Mouse (Mus musculus): ENCODE measurements around the gene Dusp28. TPM values are rescaled to one million over a fixed set of nuclear protein-coding genes. Genes with fewer than 3 reads are reported as not detected.

The Dusp28 gene
- 9.6 and 10.8 TPM in 2 replicates for polyA plus RNA-seq (2016; fragmentation: Nextera tagmentation; extraction: Ambion mirVana)

DNA sequence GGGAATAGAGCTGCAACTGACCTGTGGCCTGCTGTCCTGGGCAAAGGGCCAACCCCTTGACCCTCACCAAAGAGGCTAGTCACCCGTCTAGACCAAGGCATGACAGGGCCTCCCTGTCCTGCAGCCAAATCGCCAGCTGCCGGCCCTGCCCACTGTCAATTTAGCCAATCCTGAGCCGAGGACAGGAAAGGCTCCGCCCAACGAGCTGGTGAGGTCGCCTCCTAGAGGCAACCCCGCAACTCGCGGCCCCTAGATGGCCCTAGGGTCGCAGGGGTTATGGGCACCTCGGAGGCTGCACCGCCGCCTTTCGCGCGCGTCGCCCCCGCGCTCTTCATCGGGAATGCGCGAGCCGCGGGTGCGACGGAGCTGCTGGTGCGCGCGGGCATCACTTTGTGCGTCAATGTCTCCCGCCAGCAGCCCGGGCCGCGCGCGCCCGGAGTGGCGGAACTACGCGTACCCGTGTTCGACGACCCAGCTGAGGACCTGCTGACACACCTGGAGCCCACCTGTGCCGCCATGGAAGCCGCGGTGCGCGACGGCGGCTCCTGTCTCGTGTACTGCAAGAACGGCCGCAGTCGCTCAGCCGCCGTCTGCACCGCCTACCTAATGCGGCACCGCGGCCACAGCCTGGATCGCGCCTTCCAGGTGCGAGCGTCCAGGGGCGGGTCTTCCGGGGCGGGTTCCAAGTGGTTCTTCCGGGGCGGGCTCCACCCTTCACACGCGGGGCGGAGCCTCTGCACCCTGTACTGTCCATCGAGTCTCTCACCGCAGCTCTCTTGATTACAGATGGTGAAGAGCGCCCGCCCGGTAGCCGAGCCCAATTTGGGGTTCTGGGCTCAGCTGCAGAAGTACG is at the start of gene Dusp28:
Dusp28 (plus strand) TSS at position 203 of the 853 bp plus-strand sequence.
- WGBS, result under 1% methylated on average over 81 of the region's 81 CpGs
- Histone ChIP-seq H3K9me3 (no peaks in the 10 kb centered on the region), H3K4me3 (replicated peaks) (peak within 1 kb of the TSS; percentile 76), H3K27ac (peak within 1 kb of the TSS; percentile 92), H3K4me2 (peak within 1 kb of the TSS; percentile 73), H3K36me3 (no peaks in the 10 kb centered on the region), H3K9ac (replicated peaks) (peak within 1 kb of the TSS; percentile 72), H3K27me3 (peaks cover 2% of the 10 kb centered on the region; the same call in 1 of the 2 replicates), H3K4me1 (replicated peaks) (peaks cover 38% of the 10 kb centered on the region)
- ATAC-seq (ENCODE audit: insufficient number of reproducible peaks, insufficient read depth, low FRiP score, low TSS enrichment, low read depth), result peak; percentile 84

DNA sequence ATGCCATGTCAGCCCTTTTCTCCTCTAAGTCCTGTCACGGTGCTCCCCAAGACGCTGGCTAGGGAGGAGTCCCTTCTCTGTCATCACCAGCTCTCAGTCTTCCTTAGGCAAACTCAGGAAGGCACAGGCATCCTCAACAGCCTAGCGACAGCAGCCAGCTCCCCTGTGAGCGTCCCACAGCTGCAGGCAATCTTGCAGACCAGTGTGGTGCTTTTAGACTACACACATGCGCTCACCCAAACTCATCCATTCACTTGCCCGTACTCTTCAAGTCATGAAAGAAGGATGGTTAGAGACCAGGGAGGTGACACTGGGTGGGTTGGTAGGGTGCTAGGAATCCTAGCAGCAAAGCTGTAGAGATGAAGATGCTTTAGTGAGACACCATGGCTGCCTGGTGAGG is 45.3 kb upstream of the Dusp28 start:
- H3K4me1 ChIP-seq (replicated peaks), result peaks cover 7% of the 10 kb centered on the region
- no peaks in the 10 kb centered on the region for H3K9me3 ChIP-seq
- peaks cover 40% of the 10 kb centered on the region for H3K36me3 ChIP-seq
- no peak overlapping the region for H3K4me3 ChIP-seq (replicated peaks)
- ATAC-seq (ENCODE audit: insufficient number of reproducible peaks, insufficient read depth, low FRiP score, low TSS enrichment, low read depth), result no peak
- H3K4me2 ChIP-seq, result no peak overlapping the region
- H3K9ac ChIP-seq (replicated peaks), result no peak overlapping the region
- 79% methylated on average over 6 of the region's 6 CpGs for WGBS
- H3K27me3 ChIP-seq, result no peaks in the 10 kb centered on the region
- no peak overlapping the region for H3K27ac ChIP-seq

DNA sequence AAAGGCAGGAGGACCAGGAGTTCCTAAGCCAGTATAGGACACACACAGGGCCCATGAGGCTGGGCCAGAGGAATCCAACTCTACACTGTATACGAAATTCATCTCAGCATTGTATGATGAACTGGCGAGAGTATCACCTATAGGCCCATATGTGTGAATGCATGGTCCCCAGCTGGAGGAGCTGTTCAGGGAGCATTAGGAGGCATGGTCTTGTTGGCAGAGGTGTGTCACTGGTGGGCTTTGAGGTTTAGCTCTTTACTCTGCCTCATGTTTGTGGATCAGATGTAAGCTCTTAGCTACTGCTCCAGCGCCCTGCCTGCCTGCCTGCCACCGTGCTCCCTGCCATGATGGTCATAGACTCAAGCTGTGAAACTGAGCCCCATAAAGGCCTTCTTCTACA is 43.5 kb upstream of the Dusp28 start:
- no peak overlapping the region for H3K27ac ChIP-seq
- H3K27me3 ChIP-seq, result no peaks in the 10 kb centered on the region
- 75% methylated on average over 4 of the region's 4 CpGs for WGBS
- ATAC-seq (ENCODE audit: insufficient number of reproducible peaks, insufficient read depth, low FRiP score, low TSS enrichment, low read depth), result no peak
- no peak overlapping the region for H3K4me2 ChIP-seq
- H3K9ac ChIP-seq (replicated peaks), result no peak overlapping the region
- peaks cover 22% of the 10 kb centered on the region for H3K36me3 ChIP-seq
- no peak overlapping the region for H3K4me3 ChIP-seq (replicated peaks)
- H3K4me1 ChIP-seq (replicated peaks), result peaks cover 7% of the 10 kb centered on the region
- H3K9me3 ChIP-seq, result no peaks in the 10 kb centered on the region

DNA sequence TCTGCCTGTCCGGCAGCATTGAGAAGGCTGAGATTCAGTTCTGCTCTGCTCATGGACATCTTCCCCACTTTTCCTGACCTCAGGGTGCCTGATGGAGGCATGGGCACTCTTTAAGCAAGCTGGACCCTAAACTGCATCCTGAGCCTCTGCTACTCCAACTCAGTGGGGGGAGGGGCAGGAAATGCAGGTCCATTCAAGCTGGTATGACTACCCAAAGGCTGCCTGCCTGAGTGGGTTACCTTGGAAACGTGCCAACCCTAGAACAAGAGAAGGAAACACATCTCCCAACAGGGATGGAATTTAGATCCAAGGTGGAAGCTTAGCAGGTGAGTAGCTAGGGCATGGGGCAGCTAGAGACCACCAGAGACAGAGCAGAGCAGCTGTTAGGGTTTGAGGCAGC is 40.6 kb upstream of the Dusp28 start:
- Histone ChIP-seq H3K4me1 (replicated peaks) (peaks cover 7% of the 10 kb centered on the region), H3K36me3 (no peaks in the 10 kb centered on the region), H3K27ac (no peak overlapping the region), H3K9ac (replicated peaks) (no peak overlapping the region), H3K4me2 (no peak overlapping the region), H3K9me3 (no peaks in the 10 kb centered on the region), H3K27me3 (no peaks in the 10 kb centered on the region), H3K4me3 (replicated peaks) (no peak overlapping the region)
- ATAC-seq (ENCODE audit: insufficient number of reproducible peaks, insufficient read depth, low FRiP score, low TSS enrichment, low read depth), result no peak
- WGBS, result 65% methylated on average over 2 of the region's 2 CpGs

DNA sequence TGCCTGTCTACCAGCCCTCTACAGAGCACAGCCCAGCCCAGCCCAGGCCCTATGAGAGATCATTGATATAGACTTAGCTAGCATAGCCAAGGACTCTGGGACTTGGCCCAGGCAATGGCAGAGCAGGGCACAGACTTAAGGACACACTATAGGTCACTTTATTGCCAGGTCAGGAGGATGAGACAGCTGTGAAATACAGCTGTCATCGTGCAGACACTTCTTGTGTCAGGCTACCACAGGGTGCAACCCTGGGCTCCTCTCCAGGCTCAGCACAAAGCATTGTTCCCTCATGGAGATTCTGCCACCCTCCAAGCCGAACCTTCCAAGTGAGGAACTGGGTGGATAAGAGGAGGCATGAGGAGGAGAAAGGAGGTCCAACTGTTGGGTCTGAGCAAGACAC is 36.8 kb upstream of the Dusp28 start:
- Histone ChIP-seq H3K27me3 (peaks cover 4% of the 10 kb centered on the region; the same call in 1 of the 2 replicates), H3K27ac (no peak overlapping the region), H3K9me3 (no peaks in the 10 kb centered on the region), H3K4me1 (replicated peaks) (peaks cover 7% of the 10 kb centered on the region), H3K36me3 (no peaks in the 10 kb centered on the region), H3K9ac (replicated peaks) (no peak overlapping the region), H3K4me2 (no peak overlapping the region), H3K4me3 (replicated peaks) (no peak overlapping the region)
- ATAC-seq (ENCODE audit: insufficient number of reproducible peaks, insufficient read depth, low FRiP score, low TSS enrichment, low read depth), result no peak
- 89% methylated on average over 2 of the region's 2 CpGs for WGBS

DNA sequence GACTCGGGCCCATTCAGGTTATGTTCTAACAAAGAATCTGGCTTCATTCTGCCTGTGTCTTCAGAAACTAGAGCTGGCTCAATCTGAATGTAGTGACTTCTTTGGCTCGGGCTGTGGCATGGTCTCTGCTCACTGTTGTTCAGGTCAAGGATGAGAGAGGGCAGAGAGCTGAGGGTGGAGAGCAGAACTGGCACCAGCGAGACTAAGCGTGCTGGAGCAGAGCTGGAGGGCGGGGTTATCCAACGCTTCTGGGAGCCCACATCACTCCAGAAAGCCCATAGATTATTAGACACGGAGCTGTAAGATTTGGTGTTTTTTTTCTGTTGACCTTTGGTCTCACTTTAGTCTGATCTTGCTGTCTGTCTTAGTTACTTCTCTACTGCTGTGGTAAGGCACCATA is 34.1 kb upstream of the Dusp28 start:
- Histone ChIP-seq H3K27me3 (peaks cover 4% of the 10 kb centered on the region; the same call in 1 of the 2 replicates), H3K9ac (replicated peaks) (no peak overlapping the region), H3K27ac (no peak overlapping the region), H3K9me3 (no peaks in the 10 kb centered on the region), H3K4me3 (replicated peaks) (no peak overlapping the region), H3K4me1 (replicated peaks) (no peaks in the 10 kb centered on the region), H3K36me3 (no peaks in the 10 kb centered on the region), H3K4me2 (no peak overlapping the region)
- WGBS, result 83% methylated on average over 7 of the region's 7 CpGs
- ATAC-seq (ENCODE audit: insufficient number of reproducible peaks, insufficient read depth, low FRiP score, low TSS enrichment, low read depth), result no peak

DNA sequence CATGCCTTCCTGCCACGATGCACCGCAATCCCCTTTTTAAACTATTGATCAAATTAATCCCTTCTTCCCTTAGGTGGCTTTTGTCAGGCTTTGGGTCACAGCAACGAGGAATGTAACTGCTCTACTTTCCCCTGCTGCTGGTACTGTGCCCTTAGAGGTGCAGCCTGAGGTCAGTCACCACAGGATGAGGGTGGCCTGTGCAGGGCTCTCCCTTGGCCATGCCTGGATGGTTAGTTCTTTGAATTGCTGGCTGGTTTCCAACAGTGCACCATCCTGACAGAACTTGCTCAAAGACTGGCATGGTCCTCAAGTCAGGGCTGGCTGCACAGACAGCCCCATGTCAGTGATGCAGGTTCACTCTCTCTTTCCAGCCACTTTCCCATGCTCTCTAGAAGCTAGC is 32.8 kb upstream of the Dusp28 start:
- Histone ChIP-seq H3K4me1 (replicated peaks) (no peaks in the 10 kb centered on the region), H3K4me2 (no peak overlapping the region), H3K9me3 (no peaks in the 10 kb centered on the region), H3K27ac (no peak overlapping the region), H3K36me3 (no peaks in the 10 kb centered on the region), H3K9ac (replicated peaks) (no peak overlapping the region), H3K4me3 (replicated peaks) (no peak overlapping the region), H3K27me3 (peaks cover 4% of the 10 kb centered on the region; the same call in 1 of the 2 replicates)
- no peak for ATAC-seq (ENCODE audit: insufficient number of reproducible peaks, insufficient read depth, low FRiP score, low TSS enrichment, low read depth)
- WGBS, result 80% methylated on average over 3 of the region's 3 CpGs

DNA sequence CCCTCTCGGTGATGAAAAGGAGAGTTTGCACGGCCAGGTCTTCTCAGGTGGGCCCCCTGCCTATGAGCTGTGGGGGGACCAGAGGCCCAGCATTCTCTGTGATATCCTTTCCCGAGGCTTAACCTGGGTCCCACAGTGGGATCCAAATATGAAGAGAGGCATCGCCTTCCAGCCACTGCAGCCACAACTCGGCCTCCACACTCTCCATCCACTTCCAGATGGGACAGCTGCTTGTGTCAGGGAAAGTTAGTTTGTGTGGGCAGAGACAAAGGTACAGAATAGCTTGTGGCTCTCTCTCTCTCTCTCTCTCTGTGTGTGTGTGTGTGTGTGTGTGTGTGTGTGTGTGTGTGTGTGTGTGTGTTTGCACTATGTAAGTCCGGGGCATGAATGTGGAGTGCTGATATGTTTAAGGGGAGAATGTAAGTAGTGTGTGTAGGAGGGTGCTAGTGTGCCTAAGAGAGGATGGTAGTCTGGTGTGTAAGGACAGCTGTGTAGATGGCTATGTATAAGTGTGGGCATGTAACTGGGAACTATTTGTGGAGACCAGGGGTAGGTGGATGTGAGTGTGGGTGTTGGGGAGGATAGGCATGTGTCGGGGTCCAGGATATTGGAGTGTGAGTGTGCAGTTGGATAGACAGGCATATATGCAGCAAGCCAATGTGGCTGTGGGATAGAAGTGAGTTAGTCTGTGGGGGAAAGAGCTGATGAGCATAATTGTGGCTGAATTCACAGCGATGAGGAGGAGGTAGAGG is 31.2 kb upstream of the Dusp28 start:
- H3K9ac ChIP-seq (replicated peaks), result no peak overlapping the region
- no peaks in the 10 kb centered on the region for H3K4me1 ChIP-seq (replicated peaks)
- no peaks in the 10 kb centered on the region for H3K36me3 ChIP-seq
- no peak overlapping the region for H3K4me2 ChIP-seq
- H3K27ac ChIP-seq, result no peak overlapping the region
- H3K4me3 ChIP-seq (replicated peaks), result no peak overlapping the region
- peaks cover 4% of the 10 kb centered on the region; the same call in 1 of the 2 replicates for H3K27me3 ChIP-seq
- ATAC-seq (ENCODE audit: insufficient number of reproducible peaks, insufficient read depth, low FRiP score, low TSS enrichment, low read depth), result no peak
- no peaks in the 10 kb centered on the region for H3K9me3 ChIP-seq
- 74% methylated on average over 8 of the region's 8 CpGs for WGBS

DNA sequence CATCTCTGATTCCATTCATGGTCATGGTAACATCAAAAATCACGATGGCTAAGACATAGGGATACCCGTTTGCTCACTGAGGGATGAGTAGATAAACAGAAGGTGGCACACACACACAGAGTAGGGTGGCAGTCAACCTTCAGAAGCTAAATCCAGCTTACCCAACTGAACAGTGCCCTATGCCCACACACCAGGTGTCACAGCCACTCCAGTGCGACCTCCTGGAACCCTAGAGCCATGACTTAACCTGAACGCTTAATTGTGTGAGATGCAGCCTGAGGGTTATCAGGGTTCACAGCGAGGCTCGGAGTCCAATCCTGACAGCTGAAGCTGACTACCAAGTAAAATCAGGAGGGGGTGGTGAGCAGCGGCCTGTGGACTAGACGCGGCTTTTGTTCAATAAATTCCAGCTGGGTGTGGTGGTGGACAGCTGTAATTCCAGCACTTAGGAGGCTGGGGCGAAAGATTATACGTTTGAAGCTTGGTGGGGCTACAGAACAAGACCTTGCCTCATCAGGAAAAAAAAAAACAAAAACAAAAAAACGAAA is 29.3 kb upstream of the Dusp28 start:
- H3K9ac ChIP-seq (replicated peaks), result no peak overlapping the region

DNA sequence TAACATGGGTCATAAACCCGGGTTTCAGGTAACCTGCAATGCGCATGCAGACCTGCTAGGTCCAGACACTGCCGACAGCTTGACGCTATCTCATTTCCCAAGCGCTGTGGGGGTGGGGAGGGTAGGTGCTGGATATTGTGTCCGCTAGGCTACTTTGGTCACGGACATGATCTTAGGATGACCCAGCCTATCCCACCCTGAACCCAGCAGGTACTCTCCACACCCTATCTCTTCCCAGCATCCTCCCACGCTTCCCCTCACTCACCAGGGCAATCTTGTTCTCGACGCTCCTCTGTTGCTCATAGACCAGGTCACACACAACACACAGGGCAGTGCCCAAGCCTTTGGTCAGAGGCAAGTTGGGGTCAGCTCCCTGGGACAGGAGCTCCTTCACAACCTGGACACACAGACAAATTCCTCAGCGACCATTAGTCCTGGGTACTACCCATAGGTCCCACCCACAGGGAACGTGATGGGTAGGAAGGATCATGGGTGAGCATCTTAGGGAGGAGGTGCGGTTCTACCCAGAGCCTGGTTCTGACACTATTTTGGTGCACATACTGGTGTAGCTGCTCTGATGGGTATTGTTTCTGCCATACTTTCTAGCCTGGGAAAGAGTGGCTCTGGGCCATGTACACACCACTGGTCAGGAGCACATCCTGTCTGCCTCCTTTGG is 28.6 kb upstream of the Dusp28 start:
- Histone ChIP-seq H3K27me3 (peaks cover 4% of the 10 kb centered on the region; the same call in 1 of the 2 replicates), H3K4me3 (replicated peaks) (no peak overlapping the region), H3K4me1 (replicated peaks) (no peaks in the 10 kb centered on the region), H3K4me2 (no peak overlapping the region), H3K9me3 (no peaks in the 10 kb centered on the region), H3K27ac (no peak overlapping the region), H3K36me3 (no peaks in the 10 kb centered on the region), H3K9ac (replicated peaks) (no peak overlapping the region)
- no peak for ATAC-seq (ENCODE audit: insufficient number of reproducible peaks, insufficient read depth, low FRiP score, low TSS enrichment, low read depth)
- 78% methylated on average over 13 of the region's 13 CpGs for WGBS

More for the DNA sequence above, 29.3 kb upstream of the Dusp28 start:
- Histone ChIP-seq H3K4me3 (replicated peaks) (no peak overlapping the region), H3K27me3 (peaks cover 4% of the 10 kb centered on the region; the same call in 1 of the 2 replicates), H3K9me3 (no peaks in the 10 kb centered on the region), H3K4me2 (no peak overlapping the region), H3K4me1 (replicated peaks) (no peaks in the 10 kb centered on the region), H3K27ac (no peak overlapping the region), H3K36me3 (no peaks in the 10 kb centered on the region)
- WGBS, result 51% methylated on average over 12 of the region's 12 CpGs
- ATAC-seq (ENCODE audit: insufficient number of reproducible peaks, insufficient read depth, low FRiP score, low TSS enrichment, low read depth), result no peak

DNA sequence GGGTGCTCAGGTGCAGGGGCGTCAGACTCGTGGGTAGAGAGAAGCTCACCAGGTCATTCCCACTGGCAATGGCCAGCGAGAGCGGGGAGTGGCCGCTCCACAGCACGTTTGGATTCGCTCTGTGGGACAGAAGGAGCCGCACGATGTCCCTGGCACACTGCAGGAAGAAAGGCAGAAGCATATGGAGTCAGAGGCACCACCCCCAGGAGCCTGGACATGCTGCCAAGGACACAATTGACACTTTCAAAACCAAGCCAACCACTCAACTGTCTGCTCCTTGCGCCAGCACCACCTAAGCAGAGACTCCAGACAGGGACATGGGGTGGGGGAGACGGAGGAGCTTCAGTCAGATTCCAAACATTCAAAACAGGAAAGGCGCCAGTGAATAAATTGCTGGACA is 27.5 kb upstream of the Dusp28 start:
- Histone ChIP-seq H3K9me3 (no peaks in the 10 kb centered on the region), H3K4me1 (replicated peaks) (no peaks in the 10 kb centered on the region), H3K27ac (no peak overlapping the region), H3K27me3 (no peaks in the 10 kb centered on the region; the same call in 1 of the 2 replicates), H3K36me3 (no peaks in the 10 kb centered on the region), H3K9ac (replicated peaks) (no peak overlapping the region), H3K4me3 (replicated peaks) (no peak overlapping the region), H3K4me2 (no peak overlapping the region)
- ATAC-seq (ENCODE audit: insufficient number of reproducible peaks, insufficient read depth, low FRiP score, low TSS enrichment, low read depth), result no peak
- WGBS, result 86% methylated on average over 12 of the region's 12 CpGs
